Mouse (Mus musculus): Measurements from ENCODE around the gene Map4k4.

The Map4k4 gene

DNA sequence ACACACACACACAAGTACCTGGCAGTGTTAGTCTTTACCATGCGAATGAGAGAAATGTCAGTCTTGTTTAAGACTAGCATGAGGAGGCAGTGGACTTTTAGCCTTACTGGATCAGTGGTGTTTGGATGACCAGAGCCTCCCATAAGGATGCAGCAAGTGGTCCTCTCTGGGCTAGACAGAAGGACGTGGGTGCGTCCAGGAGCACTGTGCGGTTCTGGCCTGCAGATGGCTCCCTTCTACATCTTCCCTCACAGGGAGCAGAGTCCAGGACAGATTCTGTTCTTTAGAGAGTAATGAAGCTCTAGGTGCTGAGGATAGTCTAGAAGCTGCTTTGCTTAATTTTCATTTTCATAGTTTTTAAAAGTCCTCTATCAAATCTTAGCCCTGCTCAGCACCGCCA lies 100.2 kb downstream of the Map4k4 start:
- no peak for DNase-seq (ENCODE audit: low spot score in 2 of 2)

- no peak for DNase-seq (ENCODE audit: low spot score in 2 of 2)
Measured at GRCm38 (mm10) chr1:40002129-40002727, 101.5 kb downstream of the Map4k4 start.

- no peak for DNase-seq (ENCODE audit: low spot score in 2 of 2)
Measured at GRCm38 (mm10) chr1:40006043-40006651, 105.4 kb downstream of the Map4k4 start.

GRCm38 (mm10) chr1:40007962-40008471 lies 107.3 kb downstream of the Map4k4 start:
- DNase-seq (ENCODE audit: low spot score in 2 of 2) = no peak

DNA sequence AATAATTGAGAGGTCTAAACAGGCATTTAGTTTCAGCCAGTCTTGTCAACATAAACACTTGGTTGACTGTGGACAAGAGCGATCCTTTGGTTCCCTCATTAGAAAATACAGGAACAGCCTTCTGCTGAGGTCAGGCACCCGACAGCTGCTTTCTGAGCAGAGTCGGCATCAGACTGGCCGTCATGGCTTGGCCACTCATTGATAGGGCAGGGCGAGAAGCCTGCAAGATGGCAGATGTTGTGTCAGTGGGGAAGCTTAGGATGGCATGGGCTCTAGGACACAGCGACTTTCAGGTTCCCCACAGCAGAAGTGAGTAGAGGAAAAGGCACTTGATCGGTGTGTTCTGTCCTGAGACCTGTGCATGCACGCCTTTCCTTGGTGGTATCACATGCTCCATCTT lies 112.0 kb downstream of the Map4k4 start:
- no peak for DNase-seq (ENCODE audit: low spot score in 2 of 2)

GRCm38 (mm10) chr1:40015066-40015678 lies 114.5 kb downstream of the Map4k4 start:
- no peak for DNase-seq (ENCODE audit: low spot score in 2 of 2)

DNA sequence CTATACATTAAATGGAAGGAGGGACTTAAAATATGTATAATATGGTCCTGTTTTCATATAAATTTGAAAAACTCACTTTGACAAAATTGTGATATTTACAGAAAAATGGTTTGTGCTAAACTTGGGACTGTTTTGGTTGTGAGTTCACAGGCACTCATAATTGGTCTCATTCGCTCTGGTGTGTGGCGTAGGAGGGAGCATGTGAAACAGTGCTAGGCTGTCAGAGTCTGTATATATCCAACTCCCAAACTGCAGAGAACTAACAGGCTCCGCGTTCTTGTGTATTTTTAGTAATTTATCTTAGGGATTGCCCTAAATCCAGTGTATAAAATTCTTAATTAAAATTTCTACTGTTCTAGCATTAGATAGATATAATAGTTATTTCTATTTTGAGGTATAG lies 120.9 kb downstream of the Map4k4 start:
- no peak for DNase-seq (ENCODE audit: low spot score in 2 of 2)

GRCm38 (mm10) chr1:40022472-40023135 lies 121.9 kb downstream of the Map4k4 start:
- no peak for DNase-seq (ENCODE audit: low spot score in 2 of 2)

- DNase-seq (ENCODE audit: low spot score in 2 of 2) = no peak
Measured at GRCm38 (mm10) chr1:40023206-40023605, 122.5 kb downstream of the Map4k4 start.

DNA sequence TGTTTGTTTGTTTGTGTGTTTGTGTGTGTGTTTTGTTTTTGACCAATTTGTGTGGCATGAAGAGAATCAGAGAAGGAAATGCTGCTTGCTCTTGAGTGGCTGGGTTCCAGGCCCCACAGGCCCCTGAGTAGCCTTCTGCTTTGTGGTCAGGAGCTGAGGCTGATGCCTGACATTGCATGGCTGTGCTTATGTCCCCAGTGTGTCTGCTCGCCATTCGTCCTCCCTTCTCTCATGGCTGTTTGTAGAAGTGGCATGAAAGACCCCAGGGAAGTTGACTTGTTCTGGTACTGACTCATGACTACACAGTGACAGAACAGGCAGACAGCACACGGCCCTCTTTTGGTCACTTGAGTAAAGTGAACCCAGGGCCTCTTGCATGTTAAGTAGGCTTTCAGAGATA lies 123.0 kb downstream of the Map4k4 start:
- DNase-seq (ENCODE audit: low spot score in 2 of 2) = no peak

DNA sequence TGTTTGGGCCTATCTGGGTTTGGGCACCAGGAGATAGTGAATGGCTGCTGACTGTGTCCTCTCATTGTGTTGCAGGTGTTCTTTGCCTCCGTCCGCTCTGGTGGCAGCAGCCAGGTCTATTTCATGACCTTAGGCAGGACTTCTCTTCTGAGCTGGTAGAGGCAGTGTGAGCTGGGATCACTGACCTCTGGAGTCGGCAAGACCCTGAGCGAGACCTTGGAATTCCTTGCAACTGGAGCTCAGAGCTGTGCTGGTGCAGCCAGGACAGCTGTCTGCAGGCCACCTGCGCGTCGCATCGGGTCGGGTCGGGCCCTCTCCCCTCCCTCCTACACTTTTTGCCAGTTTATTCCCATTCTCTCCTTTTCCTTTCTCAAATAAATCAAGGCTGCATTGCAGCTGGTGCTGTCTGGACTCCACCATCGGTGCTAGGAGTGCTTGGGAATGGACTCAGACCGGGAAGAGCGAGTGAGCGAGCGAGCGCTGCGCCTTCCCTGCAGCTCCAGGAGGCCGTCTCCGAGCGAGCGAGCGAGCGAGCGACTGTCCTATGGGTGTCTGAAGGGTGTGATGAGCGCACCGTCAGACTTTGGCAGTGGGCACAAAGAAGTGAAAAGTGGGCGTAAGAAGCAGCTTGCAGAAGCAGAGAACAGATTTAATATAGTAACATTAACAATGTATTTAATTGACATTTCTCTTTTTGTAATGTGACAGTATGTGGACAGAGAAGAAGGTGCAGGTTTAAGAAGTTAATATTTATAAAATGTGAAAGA lies 124.0 kb downstream of the Map4k4 start:
- no peak for DNase-seq (ENCODE audit: low spot score in 2 of 2)

- DNase-seq (ENCODE audit: low spot score in 2 of 2) = no peak
Measured at GRCm38 (mm10) chr1:40025416-40025815, 124.7 kb downstream of the Map4k4 start.

DNA sequence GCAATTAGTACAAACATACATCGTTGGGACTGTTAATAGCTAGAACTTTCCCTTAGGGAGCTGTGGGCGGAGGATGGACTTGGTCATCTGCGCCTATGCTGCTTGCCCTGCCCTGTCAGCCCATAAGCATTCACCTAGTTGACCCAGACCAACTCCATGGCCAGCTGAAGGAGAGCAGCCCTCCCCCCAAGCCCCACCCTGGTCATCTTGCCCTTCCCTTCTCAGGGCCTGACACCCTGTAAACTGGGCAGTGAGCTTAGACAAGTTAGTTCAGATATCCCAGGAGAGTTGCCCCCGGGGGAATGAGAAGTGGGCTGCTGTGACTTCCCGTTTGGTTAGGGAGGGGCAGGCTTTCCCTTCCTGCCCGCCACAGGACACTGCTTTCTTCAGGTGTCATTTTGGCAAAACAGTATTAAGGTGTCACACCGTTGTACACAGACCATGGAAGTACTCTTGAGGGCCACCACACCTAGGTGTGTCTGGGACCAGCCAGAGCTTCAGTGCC lies 126.5 kb downstream of the Map4k4 start:
- DNase-seq (ENCODE audit: low spot score in 2 of 2) = no peak

DNA sequence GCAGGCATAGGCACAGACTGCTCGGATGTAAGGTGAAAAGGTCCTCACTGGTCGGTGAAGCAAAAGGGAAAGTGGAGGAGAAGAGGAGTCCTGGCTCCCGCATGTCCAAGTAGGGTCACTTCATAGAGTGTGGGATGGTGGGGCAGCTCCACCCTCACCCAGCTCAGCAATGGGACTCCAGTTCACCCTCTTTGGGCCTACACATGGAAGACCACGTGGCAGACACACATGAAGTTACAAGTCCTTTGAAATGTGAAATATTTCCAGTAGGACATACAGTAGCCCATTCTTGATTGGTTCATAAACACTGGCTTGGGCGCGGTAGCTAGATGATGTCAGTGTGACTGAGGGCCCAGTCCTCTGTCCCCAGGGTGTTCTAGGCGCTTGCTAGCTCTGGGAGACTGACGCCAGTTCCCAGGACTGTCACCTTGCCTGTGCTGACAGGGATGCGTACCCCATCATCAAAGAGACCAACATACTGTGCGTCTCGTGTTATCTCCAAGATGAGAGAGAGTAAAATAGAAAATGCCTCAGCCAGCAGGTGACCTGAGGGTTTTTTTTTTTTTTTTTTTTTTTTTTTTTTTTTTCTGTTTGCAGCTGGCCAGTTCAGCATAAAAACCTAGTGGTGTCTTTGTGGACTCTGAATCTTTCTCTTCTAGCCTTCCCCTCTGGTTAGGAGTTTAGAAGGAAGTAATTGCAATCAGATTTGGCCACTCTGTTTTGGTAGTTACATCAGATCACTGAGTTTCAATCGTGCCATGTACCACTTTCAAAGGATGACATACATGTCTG lies 127.7 kb downstream of the Map4k4 start:
- DNase-seq (ENCODE audit: low spot score in 2 of 2) = no peak

- DNase-seq (ENCODE audit: low spot score in 2 of 2) = no peak
Measured at GRCm38 (mm10) chr1:40029597-40029996, 128.9 kb downstream of the Map4k4 start.

GRCm38 (mm10) chr1:40030287-40030975 lies 129.7 kb downstream of the Map4k4 start:
- no peak for DNase-seq (ENCODE audit: low spot score in 2 of 2)

- DNase-seq (ENCODE audit: low spot score in 2 of 2) = no peak
Measured at GRCm38 (mm10) chr1:40030976-40031356, 130.3 kb downstream of the Map4k4 start.

DNA sequence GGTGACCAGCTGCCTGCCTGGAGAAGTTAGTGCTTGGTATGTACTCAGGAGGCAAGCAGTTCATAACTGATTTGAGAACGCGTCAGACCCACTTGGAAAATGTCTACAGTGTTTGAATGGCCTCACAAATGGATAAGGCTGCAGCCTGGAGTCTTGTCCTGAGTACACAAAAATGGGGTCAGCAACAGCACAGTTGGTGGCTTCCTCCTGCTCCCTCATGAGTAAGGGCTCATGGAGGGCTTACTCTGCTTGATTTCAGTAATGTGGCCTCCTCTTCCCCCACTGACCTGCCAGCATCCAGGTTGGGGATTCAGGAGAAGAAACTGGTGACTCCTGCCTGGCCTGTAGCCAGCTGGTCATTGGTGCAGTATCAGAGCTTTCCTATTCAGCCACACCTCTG lies 130.9 kb downstream of the Map4k4 start:
- DNase-seq (ENCODE audit: low spot score in 2 of 2) = no peak

- no peak for DNase-seq (ENCODE audit: low spot score in 2 of 2)
Measured at GRCm38 (mm10) chr1:40033315-40033714, 132.6 kb downstream of the Map4k4 start.

- DNase-seq (ENCODE audit: low spot score in 2 of 2) = no peak
Measured at GRCm38 (mm10) chr1:40033743-40034420, 133.2 kb downstream of the Map4k4 start.

Measured in frontal cortex, postnatal 10 days (tissue).